Mouse (Mus musculus): Measurements from ENCODE around the gene Ncor1. TPM values are rescaled to one million over a fixed set of nuclear protein-coding genes. Genes with fewer than 3 reads are reported as not detected.
"Not testable (repeated sequence)": the region's sequence is repeated elsewhere in the genome, so short reads cannot be mapped to it uniquely, and the experiment has no call there.

Ncor1 gene
- polyA plus RNA-seq, 1 experiment from 2014 or later = 156 TPM

DNA sequence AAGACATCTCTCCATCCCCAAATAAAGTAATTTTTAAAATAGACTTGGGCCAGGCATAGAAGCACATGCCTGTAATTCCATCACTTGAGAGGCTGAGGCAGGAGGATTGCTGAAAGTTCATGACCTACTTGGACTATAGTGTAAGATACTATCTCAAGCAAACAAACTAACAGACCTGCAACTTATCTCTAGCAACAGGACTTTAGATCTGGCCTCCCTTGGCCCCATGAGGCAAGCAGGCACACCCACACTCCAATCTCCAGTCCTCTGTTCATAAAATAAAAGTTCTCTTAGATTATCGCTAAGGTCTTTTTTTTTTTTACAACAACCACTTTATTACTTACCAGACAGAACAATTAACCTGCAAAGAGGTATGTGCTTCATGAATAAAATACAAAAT lies 28.6 kb upstream of the Ncor1 start:
- TF ChIP-seq CTCF (IDR thresholded peaks at IDR 0.05) = no peak
- no peak for DNase-seq (ENCODE audit: low read depth, low spot score)
- in situ Hi-C loops (cut with MboI; ENCODE audit: low pct_unique_long_range_greater_than_20kb) = no loop called here
- H3K27me3 ChIP-seq = no peaks in the 10 kb centered on the region
- no peak for ATAC-seq
- CTCF ChIA-PET = no interaction called here
- POLR2A ChIA-PET = no interaction called here

DNA sequence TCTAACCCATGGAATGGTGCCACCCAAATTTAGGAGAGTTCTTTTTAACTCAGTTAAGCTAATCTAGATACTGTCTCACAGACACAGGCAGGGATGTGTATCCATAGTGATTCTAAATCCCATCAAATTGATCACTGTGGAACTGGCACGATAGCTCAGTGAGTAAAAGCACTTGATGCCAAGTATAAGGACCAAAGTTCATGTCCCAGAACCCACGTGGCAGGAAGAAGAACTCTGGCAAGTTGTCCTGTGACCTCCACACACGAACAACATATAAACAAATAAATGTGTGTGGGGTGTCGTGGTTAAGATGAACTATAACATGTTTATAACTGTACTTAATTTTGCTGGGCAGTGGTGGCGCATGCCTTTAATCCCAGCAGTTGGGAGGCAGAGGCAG lies 21.2 kb upstream of the Ncor1 start:
- POLR2A ChIA-PET = no interaction called here
- TF ChIP-seq CTCF (IDR thresholded peaks at IDR 0.05) = no peak
- no peaks in the 10 kb centered on the region for H3K27me3 ChIP-seq
- no peak for ATAC-seq
- in situ Hi-C loops (cut with MboI; ENCODE audit: low pct_unique_long_range_greater_than_20kb) = no loop called here
- DNase-seq (ENCODE audit: low read depth, low spot score) = no peak
- CTCF ChIA-PET = interaction anchor here (1.2 kb wide), 1 partner anchor 16 kb away, joined by 3 read pairs; no protein-coding TSS in a partner anchor

DNA sequence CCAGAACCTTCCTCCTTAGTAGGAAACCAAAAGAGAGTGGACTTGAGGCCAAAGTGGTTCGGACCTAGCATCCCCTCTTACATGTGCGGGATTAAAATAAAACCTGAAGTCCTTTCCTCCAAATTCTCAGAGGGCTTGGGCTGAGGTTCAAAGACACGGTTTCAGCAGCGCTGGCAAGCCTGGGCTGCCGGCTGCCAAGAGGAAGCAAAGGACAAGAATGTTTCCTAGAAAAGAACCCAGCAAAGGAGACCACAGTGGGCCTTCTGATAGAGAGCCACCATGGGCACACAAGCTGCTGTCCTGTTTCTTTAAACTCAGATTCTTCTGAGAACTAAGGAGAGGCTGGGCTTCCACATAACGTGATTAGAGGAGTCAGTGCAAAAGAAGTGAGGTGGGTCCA lies 20.6 kb upstream of the Ncor1 start:
- DNase-seq (ENCODE audit: low read depth, low spot score) = no peak
- ChIA-PET POLR2A (no interaction called here), CTCF (interaction anchor here (1.2 kb wide), 1 partner anchor 17 kb away, joined by 3 read pairs; no protein-coding TSS in a partner anchor)
- no peak for TF ChIP-seq CTCF (IDR thresholded peaks at IDR 0.05)
- in situ Hi-C loops (cut with MboI; ENCODE audit: low pct_unique_long_range_greater_than_20kb) = no loop called here
- no peaks in the 10 kb centered on the region for H3K27me3 ChIP-seq
- no peak for ATAC-seq

DNA sequence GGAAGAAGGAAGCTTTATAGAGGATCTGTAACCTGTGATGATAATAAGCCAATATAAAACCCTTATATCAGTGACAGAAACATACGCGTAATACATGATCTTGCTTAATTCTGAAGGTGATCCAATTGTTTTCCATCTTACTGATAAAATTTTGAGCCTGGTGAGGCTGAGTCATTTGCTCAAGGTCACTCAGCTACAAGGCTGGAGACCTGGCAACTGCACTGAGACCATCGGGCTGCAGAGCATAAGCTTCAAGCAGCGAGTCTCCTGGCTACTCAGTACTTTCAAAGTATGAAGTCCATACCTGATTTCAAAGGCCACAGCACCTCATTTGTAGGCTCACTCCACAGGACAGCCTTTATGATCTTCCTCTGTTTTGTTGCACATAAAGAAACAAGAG lies 17.8 kb upstream of the Ncor1 start:
- POLR2A ChIA-PET = no interaction called here
- DNase-seq (ENCODE audit: low read depth, low spot score) = no peak
- H3K27me3 ChIP-seq = no peaks in the 10 kb centered on the region
- in situ Hi-C loops (cut with MboI; ENCODE audit: low pct_unique_long_range_greater_than_20kb) = no loop called here
- ATAC-seq = no peak
- CTCF ChIA-PET = interaction anchor here (0.9 kb wide), 1 partner anchor 9 kb away, joined by 4 read pairs; no protein-coding TSS in a partner anchor
- TF ChIP-seq CTCF (IDR thresholded peaks at IDR 0.05) = no peak

DNA sequence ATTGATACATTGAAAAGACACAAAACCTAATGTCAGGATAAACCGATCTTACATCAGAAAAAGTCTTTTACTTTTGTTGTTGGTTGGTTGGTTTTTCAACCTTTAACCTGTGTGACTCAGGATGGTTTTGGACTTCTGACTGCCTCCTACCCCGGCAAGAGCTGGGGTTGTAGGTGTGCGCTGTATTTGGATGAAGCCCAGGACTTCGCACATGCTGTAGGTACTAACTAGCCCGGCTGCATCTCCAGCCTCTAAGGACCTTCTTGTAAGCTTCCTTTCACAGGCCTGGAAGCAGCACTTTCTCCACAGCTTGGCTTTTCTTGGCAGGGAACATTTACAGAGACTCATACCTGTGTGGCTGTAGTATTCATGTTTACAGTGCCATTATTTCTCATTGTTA lies 15.2 kb upstream of the Ncor1 start:
- TF ChIP-seq CTCF (IDR thresholded peaks at IDR 0.05) = no peak
- in situ Hi-C loops (cut with MboI; ENCODE audit: low pct_unique_long_range_greater_than_20kb) = no loop called here
- ATAC-seq = no peak
- no peaks in the 10 kb centered on the region for H3K27me3 ChIP-seq
- ChIA-PET POLR2A (interaction anchor here (0.6 kb wide), 1 partner anchor 43 kb away, joined by 3 read pairs; no protein-coding TSS in a partner anchor), CTCF (interaction anchor here (1.2 kb wide), 1 partner anchor 9 kb away, joined by 3 read pairs; no protein-coding TSS in a partner anchor)
- DNase-seq (ENCODE audit: low read depth, low spot score) = no peak

DNA sequence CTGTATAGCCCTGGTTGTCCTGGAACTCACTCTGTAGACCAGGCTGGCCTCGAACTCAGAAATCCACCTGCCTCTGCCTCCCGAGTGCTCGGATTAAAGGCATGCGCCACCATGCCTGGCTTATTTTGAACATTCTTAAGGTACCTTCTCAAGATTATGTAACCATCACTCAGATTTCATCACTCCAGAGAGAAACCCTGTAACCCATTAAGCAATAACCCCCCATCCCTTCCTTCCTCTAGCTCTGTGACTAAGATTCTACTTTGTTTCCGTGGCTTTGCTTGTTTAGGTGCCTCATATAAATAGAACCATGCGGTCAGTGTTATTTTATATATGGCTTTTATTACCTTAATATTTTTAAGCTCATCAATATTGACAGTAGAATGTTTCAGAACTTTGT lies 12.1 kb upstream of the Ncor1 start:
- POLR2A ChIA-PET = interaction anchor here (1.3 kb wide), 1 partner anchor 12 kb away, joined by 3 read pairs; the partner anchor contains the start of genes Ncor1 and Pigl
- in situ Hi-C loops (cut with MboI; ENCODE audit: low pct_unique_long_range_greater_than_20kb) = no loop called here
- DNase-seq (ENCODE audit: low read depth, low spot score) (no peak), ATAC-seq (no peak)
- no peaks in the 10 kb centered on the region for H3K27me3 ChIP-seq
- TF ChIP-seq CTCF (IDR thresholded peaks at IDR 0.05) = no peak
- CTCF ChIA-PET = interaction anchor here (0.8 to 0.9 kb wide), 2 partner anchors 14 to 26 kb away, joined by 3 to 4 read pairs; no protein-coding TSS in a partner anchor

DNA sequence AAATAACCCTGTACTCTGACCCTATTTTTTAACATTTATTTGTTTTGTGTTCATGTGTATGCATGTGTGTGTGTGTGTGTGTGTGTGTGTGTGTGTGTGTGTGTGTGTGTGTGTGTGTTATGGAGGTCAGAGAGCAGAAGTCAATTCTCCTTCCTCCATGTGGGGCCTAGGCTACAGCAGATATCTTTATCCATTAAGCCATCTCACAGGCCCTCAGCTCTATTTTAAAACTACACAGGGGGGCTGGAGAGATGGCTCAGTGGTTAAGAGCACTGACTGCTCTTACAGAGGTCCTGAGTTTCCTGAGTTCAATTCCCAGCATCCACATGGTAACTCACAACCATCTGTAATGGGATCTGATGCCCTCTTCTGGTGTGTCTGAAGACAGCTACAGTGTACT lies 8.9 kb upstream of the Ncor1 start:
- ATAC-seq; in situ Hi-C loops (cut with MboI; ENCODE audit: low pct_unique_long_range_greater_than_20kb); H3K27me3 ChIP-seq; POLR2A ChIA-PET; DNase-seq (ENCODE audit: low read depth, low spot score): not testable (repeated sequence)
- CTCF ChIA-PET = interaction anchor here (0.8 to 1.6 kb wide), 2 partner anchors 15 to 110 kb away, joined by 3 read pairs; no protein-coding TSS in a partner anchor

DNA sequence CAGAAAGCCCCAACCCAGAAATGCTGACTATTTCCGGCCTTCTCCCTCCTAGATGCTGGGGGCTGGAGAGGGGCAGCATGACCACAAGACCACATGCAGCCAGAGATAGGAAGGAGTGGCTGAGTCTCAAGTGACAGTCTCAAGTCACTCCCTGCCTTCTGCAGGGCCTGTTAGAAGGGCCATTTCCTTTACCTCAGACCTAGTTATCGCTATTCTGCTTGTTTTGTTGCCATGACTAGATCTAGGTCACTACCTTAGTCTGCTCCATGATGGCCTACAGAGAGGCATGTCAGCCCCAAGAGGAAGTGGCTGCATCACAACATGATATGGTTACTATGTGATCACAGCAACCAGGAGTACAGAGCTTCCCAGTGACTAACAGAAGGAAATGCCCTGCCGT lies 8.2 kb upstream of the Ncor1 start:
- CTCF ChIA-PET = interaction anchor here (0.8 to 1.6 kb wide), 2 partner anchors 16 to 111 kb away, joined by 3 read pairs; no protein-coding TSS in a partner anchor
- POLR2A ChIA-PET = no interaction called here
- DNase-seq (ENCODE audit: low read depth, low spot score) = no peak
- no peak for TF ChIP-seq CTCF (IDR thresholded peaks at IDR 0.05)
- no peak for ATAC-seq
- no peaks in the 10 kb centered on the region for H3K27me3 ChIP-seq
- in situ Hi-C loops (cut with MboI; ENCODE audit: low pct_unique_long_range_greater_than_20kb) = no loop called here

DNA sequence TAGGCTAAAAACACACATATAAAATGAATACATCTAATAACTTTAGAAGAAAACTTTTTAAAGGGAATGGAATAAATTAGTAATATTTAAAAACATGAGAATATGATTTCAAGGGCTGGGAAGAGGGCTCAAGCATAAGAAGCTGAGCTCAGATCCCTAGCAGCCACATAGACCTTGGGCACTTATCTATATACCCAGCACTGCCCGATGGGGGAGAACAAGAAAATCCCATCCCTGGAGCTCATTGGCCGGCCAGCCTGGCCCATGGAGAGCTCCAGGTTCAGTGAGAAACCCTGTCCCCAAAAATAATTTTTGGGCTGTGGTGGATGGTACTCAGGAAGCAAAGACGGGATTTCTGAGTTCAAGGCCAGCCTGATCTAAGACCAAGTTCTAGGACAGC lies 7.5 kb upstream of the Ncor1 start:
- ATAC-seq (no peak), DNase-seq (ENCODE audit: low read depth, low spot score) (no peak)
- CTCF ChIA-PET = interaction anchor here (0.6 to 1.0 kb wide), 2 partner anchors 10 to 75 kb away, joined by 3 read pairs; no protein-coding TSS in a partner anchor
- POLR2A ChIA-PET = no interaction called here
- no peaks in the 10 kb centered on the region for H3K27me3 ChIP-seq
- TF ChIP-seq CTCF (IDR thresholded peaks at IDR 0.05) = no peak
- in situ Hi-C loops (cut with MboI; ENCODE audit: low pct_unique_long_range_greater_than_20kb) = no loop called here

DNA sequence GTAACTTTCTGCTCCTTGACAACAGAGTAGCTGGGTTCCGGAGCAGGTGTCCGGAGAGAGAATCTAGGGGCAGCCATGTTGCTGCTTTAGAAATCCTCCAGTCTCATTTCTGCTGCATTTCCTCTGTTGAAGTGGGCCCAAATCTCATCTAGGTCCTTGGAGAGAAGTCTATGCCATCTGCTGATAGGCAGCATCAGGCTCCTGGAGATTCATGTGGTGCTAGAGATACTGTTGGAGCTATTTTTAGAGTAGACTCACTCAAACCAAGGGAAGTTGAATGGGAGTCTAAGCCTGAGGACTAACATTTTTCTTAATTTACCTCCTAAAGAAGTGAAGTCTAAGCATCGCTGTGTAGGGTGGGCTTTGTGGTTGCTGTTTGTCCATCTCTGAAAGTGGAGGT lies 6.4 kb upstream of the Ncor1 start:
- H3K27me3 ChIP-seq = no peaks in the 10 kb centered on the region
- ChIA-PET POLR2A (no interaction called here), CTCF (interaction anchor here (1.4 kb wide), 1 partner anchor 9 kb away, joined by 3 read pairs; no protein-coding TSS in a partner anchor)
- no peak for ATAC-seq
- in situ Hi-C loops (cut with MboI; ENCODE audit: low pct_unique_long_range_greater_than_20kb) = no loop called here
- DNase-seq (ENCODE audit: low read depth, low spot score) = no peak
- TF ChIP-seq CTCF (IDR thresholded peaks at IDR 0.05) = no peak

DNA sequence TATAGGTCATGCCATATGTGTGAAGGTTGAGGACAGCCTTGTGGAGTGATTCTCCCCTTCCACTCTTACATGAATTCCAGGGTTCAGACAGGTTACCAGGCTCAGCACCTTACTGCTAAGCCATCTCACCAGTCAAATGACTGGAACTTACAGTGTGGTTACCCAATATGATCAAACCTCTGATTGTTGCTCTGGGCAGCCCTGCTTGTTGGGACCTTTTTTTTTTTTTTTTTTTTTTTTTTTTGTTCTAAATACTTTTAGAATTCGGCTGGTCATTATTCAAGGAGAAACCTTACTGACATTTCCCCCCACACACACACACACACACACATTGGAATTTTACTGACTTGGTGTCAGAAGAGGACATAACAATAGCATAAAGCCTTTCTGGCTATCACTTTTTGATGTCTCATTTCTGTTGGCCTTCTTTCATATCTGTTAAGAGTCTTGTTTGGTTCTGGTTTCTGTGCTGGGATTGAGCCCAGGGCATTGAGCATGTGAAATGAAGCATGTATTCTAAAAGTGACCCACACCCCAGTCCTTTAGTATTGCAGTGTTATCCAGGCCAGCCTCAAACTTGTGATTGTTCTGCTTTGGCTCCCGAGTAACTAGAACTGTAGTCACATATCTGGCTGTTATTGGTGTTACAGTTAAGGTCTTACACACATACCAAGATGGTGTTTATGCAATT lies 5.0 kb upstream of the Ncor1 start:
- ATAC-seq (no peak), DNase-seq (ENCODE audit: low read depth, low spot score) (no peak)
- in situ Hi-C loops (cut with MboI; ENCODE audit: low pct_unique_long_range_greater_than_20kb) = no loop called here
- no peaks in the 10 kb centered on the region for H3K27me3 ChIP-seq
- ChIA-PET CTCF (no interaction called here), POLR2A (no interaction called here)
- TF ChIP-seq CTCF (IDR thresholded peaks at IDR 0.05) = no peak

DNA sequence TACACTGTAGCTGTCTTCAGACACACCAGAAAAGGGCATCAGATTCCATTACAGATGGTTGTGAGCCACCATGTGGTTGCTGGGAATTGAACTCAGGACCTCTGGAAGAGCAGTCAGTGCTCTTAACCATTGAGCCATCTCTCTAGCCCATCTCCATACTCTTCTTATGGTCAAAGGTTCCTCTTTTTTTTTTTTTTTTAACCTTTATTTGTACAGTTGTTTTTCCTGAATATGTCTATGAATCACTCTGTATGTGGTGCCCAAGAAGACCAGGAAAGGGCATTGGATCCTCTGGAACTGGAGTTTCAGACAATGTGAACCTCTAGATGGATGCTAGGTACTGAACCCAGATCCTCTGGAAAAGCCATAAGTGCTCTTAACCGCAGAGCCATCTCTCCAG lies 4.2 kb upstream of the Ncor1 start:
- DNase-seq (ENCODE audit: low read depth, low spot score); ATAC-seq; H3K27me3 ChIP-seq; in situ Hi-C loops (cut with MboI; ENCODE audit: low pct_unique_long_range_greater_than_20kb); POLR2A ChIA-PET; CTCF ChIA-PET: not testable (repeated sequence)

Data from Patski (cell line).